Mouse (Mus musculus): ENCODE measurements around the gene Dnajb1. TPM values are rescaled to one million over a fixed set of nuclear protein-coding genes. Genes with fewer than 3 reads are reported as not detected.

The Dnajb1 gene
- polyA plus RNA-seq, 1 experiment from 2014 or later = 26.1 TPM

GRCm38 (mm10) chr8:83660995-83661680 lies 53.1 kb downstream of the Dnajb1 start:
- H3K9ac ChIP-seq (ENCODE audit: low read depth, low read length) = peak overlapping the region; percentile 43; the same call in 1 of the 2 replicates
- 0 out of 2 replicates have a peak, but pooled peaks have one; percentile 22 for ATAC-seq
- WGBS = 15% methylated on average over 22 of the region's 22 CpGs

More at GRCm38 (mm10) chr8:83660995-83661680, 53.1 kb downstream of the Dnajb1 start:
- Histone ChIP-seq H3K27me3 (replicated peaks; ENCODE audit: control insufficient read depth, insufficient read depth, low read length) (no peaks in the 10 kb centered on the region), H3K36me3 (ENCODE audit: control insufficient read depth, insufficient read depth) (peaks cover 9% of the 10 kb centered on the region; the same call in 1 of the 2 replicates), H3K4me2 (replicated peaks; ENCODE audit: low read depth) (peak overlapping the region; percentile 53), H3K27ac (ENCODE audit: low read depth, low read length) (0 out of 2 replicates have a peak overlapping the region, but pooled peaks have one; percentile 35), H3K4me1 (replicated peaks; ENCODE audit: control insufficient read depth, insufficient read depth, low read length) (peaks cover 17% of the 10 kb centered on the region; the same call in 1 of the 2 replicates), H3K4me3 (ENCODE audit: low read depth, low read length) (peak overlapping the region; percentile 12), H3K9me3 (ENCODE audit: control insufficient read depth) (no peaks in the 10 kb centered on the region)
- no peak for TF ChIP-seq CTCF (IDR thresholded peaks at IDR 0.05; ENCODE audit: low read depth)

Other genes with a start within 250 kb of the Dnajb1 start
- gene Clgn, start 218.3 kb upstream of the Dnajb1 start, polyA plus RNA-seq (2015; fragmentation: Nextera tagmentation; extraction: Ambion mirVana) = 0.13 and 0.18 TPM in 2 replicates
- gene Scoc, start 149.8 kb upstream of the Dnajb1 start, polyA plus RNA-seq (2015; fragmentation: Nextera tagmentation; extraction: Ambion mirVana) = 90.6 and 97.8 TPM in 2 replicates
- not detected in 2 replicates for gene Olfr370, start 72.4 kb upstream of the Dnajb1 start, polyA plus RNA-seq (2015; fragmentation: Nextera tagmentation; extraction: Ambion mirVana)
- 579 and 585 TPM in 2 replicates for gene Ndufb7, start 41.5 kb upstream of the Dnajb1 start, polyA plus RNA-seq (2015; fragmentation: Nextera tagmentation; extraction: Ambion mirVana)
- 317 and 320 TPM in 2 replicates for gene Tecr, start 222 bp upstream of the Dnajb1 start, polyA plus RNA-seq (2015; fragmentation: Nextera tagmentation; extraction: Ambion mirVana)
- gene Gipc1, start 44.5 kb downstream of the Dnajb1 start, polyA plus RNA-seq (2015; fragmentation: Nextera tagmentation; extraction: Ambion mirVana) = 76.1 and 79.3 TPM in 2 replicates
- gene Ptger1, start 58.5 kb downstream of the Dnajb1 start, polyA plus RNA-seq (2015; fragmentation: Nextera tagmentation; extraction: Ambion mirVana) = 1.1 and 1.2 TPM in 2 replicates
- gene Pkn1, start 91.0 kb downstream of the Dnajb1 start, polyA plus RNA-seq (2015; fragmentation: Nextera tagmentation; extraction: Ambion mirVana) = 37.0 and 40.2 TPM in 2 replicates
- 69.8 and 75.5 TPM in 2 replicates for gene Ddx39, start 107.0 kb downstream of the Dnajb1 start, polyA plus RNA-seq (2015; fragmentation: Nextera tagmentation; extraction: Ambion mirVana)
- gene Adgre5, start 133.1 kb downstream of the Dnajb1 start, polyA plus RNA-seq (2015; fragmentation: Nextera tagmentation; extraction: Ambion mirVana) = 17.2 and 17.6 TPM in 2 replicates

All from intestine, postnatal 0 days (tissue).